Mouse (Mus musculus) myocyte (in vitro differentiated cells): Measurements from ENCODE around the gene Ptgds.

Experiments
- CEBPB ChIP-seq: IDR thresholded peaks from 2 replicates; pipeline ENCODE4 v1.6.1; 2011; ENCODE audit warnings: mild to moderate bottlenecking, moderate library complexity; ENCODE audit not compliant: poor library complexity, insufficient read depth, severe bottlenecking
- E2F4 ChIP-seq: IDR thresholded peaks from one replicate; pipeline ENCODE4 v1.6.1; 2011; ENCODE audit warnings: mild to moderate bottlenecking, control low read depth, moderate library complexity; ENCODE audit not compliant: insufficient read depth
- MAX ChIP-seq: IDR thresholded peaks from one replicate; pipeline ENCODE4 v1.6.1; 2011; ENCODE audit warnings: low read depth, mild to moderate bottlenecking, control low read depth
- MYOD1 ChIP-seq, 3 experiments: IDR thresholded peaks; one replicate each; pipeline ENCODE4 v1.6.1; 2011; ENCODE audit warnings: control low read depth in 2 of 3, low read depth in 2 of 3, mild to moderate bottlenecking in 2 of 3, moderate library complexity in 1 of 3; ENCODE audit not compliant: insufficient read length in 2 of 3, control insufficient read depth in 1 of 3
- MYOG ChIP-seq, 3 experiments: IDR thresholded peaks; one replicate each; pipeline ENCODE4 v1.6.1; 2011; ENCODE audit warnings: control low read depth in 2 of 3, low read depth in 2 of 3, mild to moderate bottlenecking in 2 of 3; ENCODE audit not compliant: insufficient read length in 2 of 3, control insufficient read depth in 1 of 3, insufficient read depth in 1 of 3
- POLR2A ChIP-seq: IDR thresholded peaks from one replicate; pipeline ENCODE4 v1.6.1; 2011; ENCODE audit warnings: low read depth, mild to moderate bottlenecking, control low read depth, moderate library complexity; ENCODE audit not compliant: insufficient read length
- POLR2AphosphoS2 ChIP-seq: IDR thresholded peaks from one replicate; pipeline ENCODE4 v1.6.1; 2011; ENCODE audit warnings: low read depth, control low read depth; ENCODE audit not compliant: insufficient read length
- TCF12 ChIP-seq: IDR thresholded peaks from one replicate; pipeline ENCODE4 v1.6.1; 2011; ENCODE audit warnings: mild to moderate bottlenecking, control low read depth; ENCODE audit not compliant: poor library complexity, insufficient read depth, severe bottlenecking
- TCF3 ChIP-seq: IDR thresholded peaks from one replicate; pipeline ENCODE4 v1.6.1; 2011; ENCODE audit warnings: low read depth, control low read depth; ENCODE audit not compliant: insufficient read length

DNA sequence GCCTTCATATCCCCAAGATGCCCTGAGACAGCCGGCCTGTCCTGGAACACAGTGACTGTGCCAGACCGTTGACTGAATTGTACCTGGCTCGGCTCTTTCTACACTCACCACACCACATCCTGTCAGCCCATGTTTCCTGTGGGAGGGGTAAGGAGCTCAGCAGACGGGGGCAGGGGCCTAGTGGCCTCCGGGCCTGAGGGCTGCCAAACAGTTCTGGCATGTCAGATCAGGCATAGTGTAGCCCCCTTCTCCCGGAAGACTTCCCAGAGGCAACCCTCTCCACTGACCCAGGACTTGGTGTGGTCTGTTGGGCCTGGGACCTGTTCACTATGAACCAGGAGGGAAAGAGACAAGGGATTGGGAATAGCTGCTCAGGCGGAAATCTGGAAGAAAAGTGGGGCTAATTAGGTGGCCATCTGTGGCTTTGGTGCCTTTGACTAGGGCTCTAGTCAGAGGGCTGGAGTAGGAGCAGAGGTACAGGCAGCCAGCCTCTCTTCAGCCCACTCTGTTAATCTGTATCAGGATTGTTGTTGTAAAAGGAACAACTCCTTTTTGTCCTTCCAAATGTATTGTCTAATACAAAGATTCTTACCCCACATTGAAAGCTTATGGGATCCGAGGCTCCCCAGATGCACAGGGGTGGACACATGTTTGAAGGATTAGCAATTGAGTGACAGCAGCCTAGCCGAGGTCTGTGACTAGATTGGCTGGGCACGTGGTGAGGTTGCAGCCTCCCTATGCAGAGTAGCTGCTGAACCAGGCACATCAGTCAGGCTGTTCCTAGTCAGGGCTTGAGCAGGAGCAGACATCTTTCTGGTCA is 3.8 kb downstream of the Ptgds start:
- TF ChIP-seq MAX = no peak
- TF ChIP-seq POLR2A = no peak
- no peak for TF ChIP-seq E2F4
- TF ChIP-seq CEBPB = no peak
- no peak for TF ChIP-seq MYOG (IDR thresholded peaks at IDR 0.05; ENCODE audit: control insufficient read depth in 1 of 3, insufficient read depth in 1 of 3, insufficient read length in 2 of 3, low read depth in 2 of 3)
- no peak for TF ChIP-seq MYOD1 (IDR thresholded peaks at IDR 0.05; ENCODE audit: control insufficient read depth in 1 of 3, insufficient read length in 2 of 3, low read depth in 2 of 3)
- TF ChIP-seq POLR2AphosphoS2 = no peak
- no peak for TF ChIP-seq TCF3
- TF ChIP-seq TCF12 = no peak
